Mouse (Mus musculus): ENCODE results near the gene Vps13d. TPM values are rescaled to one million over a fixed set of nuclear protein-coding genes. Genes with fewer than 3 reads are reported as not detected.

The Vps13d gene
- polyA plus RNA-seq, 1 experiment from 2014 or later = 14.1 TPM

- Histone ChIP-seq H3K36me3 (ENCODE audit: control insufficient read depth, insufficient read depth, low read length) (peaks cover 25% of the 10 kb centered on the region), H3K9me3 (ENCODE audit: control insufficient read depth, low read length) (no peaks in the 10 kb centered on the region), H3K27me3 (replicated peaks; ENCODE audit: control insufficient read depth, insufficient read depth, low read length) (no peaks in the 10 kb centered on the region), H3K4me2 (ENCODE audit: low read length) (no peak overlapping the region), H3K4me3 (ENCODE audit: low read depth, low read length) (no peak overlapping the region), H3K9ac (ENCODE audit: low read length) (no peak overlapping the region), H3K4me1 (replicated peaks; ENCODE audit: control insufficient read depth, insufficient read depth, low read length) (peaks cover 21% of the 10 kb centered on the region), H3K27ac (ENCODE audit: low read depth) (no peak overlapping the region)
- ATAC-seq (replicated peaks; ENCODE audit: low FRiP score, low TSS enrichment, low read depth) = peak; percentile 7; the same call in 1 of the 2 replicates
- 81% methylated on average over 7 of the region's 7 CpGs for WGBS
- no peak for DNase-seq (ENCODE audit: low spot score)
These were observed 263.6 kb downstream of the Vps13d start for GRCm38 (mm10) chr4:144931167-144931566.

GRCm38 (mm10) chr4:144930366-144930765, 264.4 kb downstream of the Vps13d start:
- Histone ChIP-seq H3K27ac (ENCODE audit: low read depth) (peak overlapping the region; percentile 22), H3K27me3 (replicated peaks; ENCODE audit: control insufficient read depth, insufficient read depth, low read length) (no peaks in the 10 kb centered on the region), H3K36me3 (ENCODE audit: control insufficient read depth, insufficient read depth, low read length) (peaks cover 30% of the 10 kb centered on the region), H3K9ac (ENCODE audit: low read length) (no peak overlapping the region), H3K4me2 (ENCODE audit: low read length) (no peak overlapping the region), H3K4me1 (replicated peaks; ENCODE audit: control insufficient read depth, insufficient read depth, low read length) (peaks cover 21% of the 10 kb centered on the region), H3K9me3 (ENCODE audit: control insufficient read depth, low read length) (no peaks in the 10 kb centered on the region), H3K4me3 (ENCODE audit: low read depth, low read length) (no peak overlapping the region)
- 21% methylated on average over 10 of the region's 10 CpGs for WGBS
- peak; percentile 70 for DNase-seq (ENCODE audit: low spot score)
- ATAC-seq (replicated peaks; ENCODE audit: low FRiP score, low TSS enrichment, low read depth) = peak; percentile 51

- H3K4me1 ChIP-seq (replicated peaks; ENCODE audit: control insufficient read depth, insufficient read depth, low read length) = peaks cover 21% of the 10 kb centered on the region
- H3K9ac ChIP-seq (ENCODE audit: low read length) = no peak overlapping the region
- H3K27me3 ChIP-seq (replicated peaks; ENCODE audit: control insufficient read depth, insufficient read depth, low read length) = no peaks in the 10 kb centered on the region
- H3K9me3 ChIP-seq (ENCODE audit: control insufficient read depth, low read length) = no peaks in the 10 kb centered on the region
- no peak overlapping the region for H3K4me2 ChIP-seq (ENCODE audit: low read length)
- WGBS = 83% methylated on average over 1 of the region's 1 CpGs
- H3K36me3 ChIP-seq (ENCODE audit: control insufficient read depth, insufficient read depth, low read length) = peaks cover 30% of the 10 kb centered on the region
- no peak for ATAC-seq (replicated peaks; ENCODE audit: low FRiP score, low TSS enrichment, low read depth)
- no peak for DNase-seq (ENCODE audit: low spot score)
- no peak overlapping the region for H3K4me3 ChIP-seq (ENCODE audit: low read depth, low read length)
- peak overlapping the region; percentile 22; the same call in 1 of the 2 replicates for H3K27ac ChIP-seq (ENCODE audit: low read depth)
These were observed 265.0 kb downstream of the Vps13d start for GRCm38 (mm10) chr4:144929811-144930221.

- Histone ChIP-seq H3K27ac (ENCODE audit: low read depth) (no peak overlapping the region), H3K4me1 (replicated peaks; ENCODE audit: control insufficient read depth, insufficient read depth, low read length) (peaks cover 21% of the 10 kb centered on the region), H3K4me2 (ENCODE audit: low read length) (no peak overlapping the region), H3K9me3 (ENCODE audit: control insufficient read depth, low read length) (no peaks in the 10 kb centered on the region), H3K4me3 (ENCODE audit: low read depth, low read length) (no peak overlapping the region), H3K27me3 (replicated peaks; ENCODE audit: control insufficient read depth, insufficient read depth, low read length) (no peaks in the 10 kb centered on the region), H3K36me3 (ENCODE audit: control insufficient read depth, insufficient read depth, low read length) (peaks cover 32% of the 10 kb centered on the region), H3K9ac (ENCODE audit: low read length) (no peak overlapping the region)
- WGBS = 86% methylated on average over 5 of the region's 5 CpGs
- ATAC-seq (replicated peaks; ENCODE audit: low FRiP score, low TSS enrichment, low read depth) = no peak
- DNase-seq (ENCODE audit: low spot score) = no peak
These were observed 265.9 kb downstream of the Vps13d start for GRCm38 (mm10) chr4:144928693-144929436.

Other genes with a start within 250 kb of the Vps13d start
- 5.7 and 6.9 TPM in 2 replicates for gene Tnfrsf1b, start 51.9 kb upstream of the Vps13d start, polyA plus RNA-seq (2014; fragmentation: Nextera tagmentation; extraction: Ambion mirVana)
- gene Tnfrsf8, start 120.2 kb upstream of the Vps13d start, polyA plus RNA-seq (2014; fragmentation: Nextera tagmentation; extraction: Ambion mirVana) = 0.08 TPM in 1 of 2 replicates, not detected in the other

Measured in intestine, embryonic 14.5 days (tissue).